Mouse (Mus musculus): ENCODE data around the gene 1110051M20Rik.

DNA sequence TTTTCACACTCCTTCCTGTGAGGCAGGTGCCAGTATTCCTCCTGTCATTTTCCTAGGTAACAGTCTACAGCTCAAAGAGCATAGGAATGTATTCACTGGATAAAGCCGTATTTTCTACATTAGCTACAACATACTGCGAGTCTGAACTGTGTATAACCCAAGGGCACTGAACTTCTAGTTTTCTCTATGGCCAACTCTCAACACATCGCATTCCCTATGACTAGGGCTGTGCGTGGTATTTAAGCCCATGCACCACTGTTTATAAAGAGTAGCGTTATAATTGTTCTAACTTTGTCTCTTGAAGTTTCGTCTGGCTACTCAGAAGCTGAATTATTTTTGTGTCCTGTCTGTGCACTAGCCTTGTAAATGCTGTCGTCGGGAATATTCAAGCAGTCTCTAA is 7.8 kb downstream of the 1110051M20Rik start:
- TF ChIP-seq CTCF (IDR thresholded peaks at IDR 0.05; ENCODE audit: low read depth, low read length) (no peak), TAL1 (conservative IDR thresholded peaks at IDR 0.05; ENCODE audit: low read depth, low read length) (no peak), POLR2AphosphoS5 (IDR thresholded peaks at IDR 0.05; ENCODE audit: insufficient replicate concordance, low read depth, low read length) (no peak)
